Mouse (Mus musculus) limb, embryonic 14.5 days (tissue): Measurements from ENCODE around the gene Gng7. TPM values are rescaled to one million over a fixed set of nuclear protein-coding genes. Genes with fewer than 3 reads are reported as not detected.

Source experiments
- ATAC-seq: fragments of 200-750 bp; cut with Nextera tagmentation; 2 replicates; pipeline ENCODE4 v1.8.0; 2017; ENCODE audit warnings: low read depth, moderate number of reproducible peaks, moderate TSS enrichment; ENCODE audit not compliant: low FRiP score
- DNase-seq: peaks from one replicate; pipeline ENCODE4 v3.0.0-alpha.2; 2015; ENCODE audit warnings: low spot score
- H3K27ac ChIP-seq: fragments of 300-500 bp; sonication (generic); replicated peaks from 2 replicates; pipeline ENCODE4 v1.5.1; 2014; ENCODE audit warnings: low read depth, mild to moderate bottlenecking, low read length, moderate library complexity, mixed read lengths
- H3K27me3 ChIP-seq: fragments of 300-500 bp; sonication (generic); 2 replicates; pipeline ENCODE4 v1.6.1; 2014; ENCODE audit warnings: low read length, mixed read lengths; ENCODE audit not compliant: control insufficient read depth, insufficient read depth
- H3K36me3 ChIP-seq: fragments of 300-500 bp; sonication (generic); 2 replicates; pipeline ENCODE4 v1.6.1; 2014; ENCODE audit warnings: mild to moderate bottlenecking, low read length, moderate library complexity, mixed read lengths; ENCODE audit not compliant: control insufficient read depth, insufficient read depth
- H3K4me1 ChIP-seq: fragments of 300-500 bp; sonication (generic); 2 replicates; pipeline ENCODE4 v1.6.1; 2014; ENCODE audit warnings: antibody characterized with exemption, low read length, mixed read lengths; ENCODE audit not compliant: control insufficient read depth, insufficient read depth
- H3K4me2 ChIP-seq: fragments of 300-500 bp; sonication (generic); replicated peaks from 2 replicates; pipeline ENCODE4 v1.6.1; 2014; ENCODE audit warnings: low read depth, mild to moderate bottlenecking, low read length, moderate library complexity; ENCODE audit not compliant: severe bottlenecking
- H3K4me3 ChIP-seq: fragments of 300-500 bp; sonication (generic); replicated peaks from 2 replicates; pipeline ENCODE4 v1.5.1; 2014; ENCODE audit warnings: low read length
- H3K9ac ChIP-seq: fragments of 300-500 bp; sonication (generic); 2 replicates; pipeline ENCODE4 v1.6.1; 2014; ENCODE audit warnings: mild to moderate bottlenecking, low read depth, low read length, moderate library complexity; ENCODE audit not compliant: severe bottlenecking
- H3K9me3 ChIP-seq: fragments of 300-500 bp; sonication (generic); 2 replicates; pipeline ENCODE4 v1.6.1; 2016; ENCODE audit warnings: low read length; ENCODE audit not compliant: control insufficient read depth
- POLR2A ChIP-seq: fragments of 200-500 bp; IDR thresholded peaks from 2 replicates; pipeline ENCODE4 v1.8.0; 2012; ENCODE audit warnings: inconsistent platforms, mild to moderate bottlenecking, moderate library complexity, borderline replicate concordance; ENCODE audit not compliant: insufficient read depth, insufficient read length; ENCODE audit errors: extremely low read depth
- WGBS: fragments of 180-500 bp; shearing (Covaris S2); extraction: QIAGEN DNeasy Blood & Tissue Kit; methylation state at CpG from one replicate; pipeline ENCODE4 v1.1.7; 2014; 5-methylcytosine and 5-hydroxymethylcytosine counted together
- polyA plus RNA-seq, 2 experiments: library from polyadenylated mRNA; depleted of rRNA in 1 of 2; stranded (reverse) in 1 of 2; unstranded in 1 of 2; fragments of >200 nt; fragmentation: Nextera tagmentation in 1 of 2; extraction: Ambion mirVana in 1 of 2; gene quantifications; 2 replicates each; pipeline versions ENCODE4 v1.2.1 to v1.2.3; 2012 to 2014

The Gng7 gene
- polyA plus RNA-seq, 2 experiments = 6.5 to 7.9 TPM

DNA sequence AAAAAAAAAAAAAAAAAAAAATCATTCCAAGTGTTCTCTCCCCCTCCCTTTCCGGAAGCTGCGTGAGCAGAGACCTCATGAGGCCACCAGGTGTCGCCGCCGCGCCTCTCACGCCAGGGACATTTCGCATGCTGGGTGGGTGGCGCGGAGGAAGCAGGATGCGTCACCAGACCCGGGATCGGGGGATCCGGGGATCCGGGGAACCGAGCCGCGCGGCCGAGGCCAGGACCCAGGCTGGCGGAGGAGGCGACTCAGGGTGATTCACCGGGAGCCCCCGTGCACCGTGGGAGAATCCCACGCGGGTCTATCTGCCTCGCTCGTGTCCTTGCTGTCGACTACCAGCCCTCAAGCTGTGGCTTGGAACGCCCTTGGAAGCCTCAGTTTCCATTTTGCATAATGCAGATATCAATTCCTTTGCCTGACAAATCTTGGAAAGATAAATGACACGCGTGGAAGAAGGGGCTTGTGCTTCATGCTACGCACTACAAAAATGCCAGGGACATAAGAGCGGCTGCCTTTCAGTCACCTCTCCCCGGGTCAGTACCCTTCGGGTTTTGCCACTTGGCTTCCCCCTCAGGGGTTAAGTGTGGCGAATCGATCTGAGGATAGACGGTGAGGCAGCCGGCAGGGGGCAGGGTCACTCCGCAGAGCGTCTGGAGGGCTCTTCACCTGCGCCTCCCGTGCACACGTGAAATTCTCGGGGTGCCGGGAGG lies 86.0 kb downstream of the Gng7 start:
- H3K9me3 ChIP-seq = no peaks in the 10 kb centered on the region
- peak overlapping the region; percentile 95 for H3K4me2 ChIP-seq
- peaks cover 15% of the 10 kb centered on the region; the same call in 1 of the 2 replicates for H3K27me3 ChIP-seq
- TF ChIP-seq POLR2A = 0 out of 2 replicates have a peak, but pooled peaks have one; percentile 32
- H3K4me3 ChIP-seq = peak overlapping the region; percentile 55
- no peaks in the 10 kb centered on the region for H3K36me3 ChIP-seq
- WGBS = under 1% methylated on average over 47 of the region's 48 CpGs
- peak overlapping the region; percentile 85 for H3K27ac ChIP-seq
- H3K9ac ChIP-seq = peak overlapping the region; percentile 50
- peak; percentile 88 for DNase-seq
- peak; percentile 38 for ATAC-seq
- peaks cover 33% of the 10 kb centered on the region for H3K4me1 ChIP-seq

DNA sequence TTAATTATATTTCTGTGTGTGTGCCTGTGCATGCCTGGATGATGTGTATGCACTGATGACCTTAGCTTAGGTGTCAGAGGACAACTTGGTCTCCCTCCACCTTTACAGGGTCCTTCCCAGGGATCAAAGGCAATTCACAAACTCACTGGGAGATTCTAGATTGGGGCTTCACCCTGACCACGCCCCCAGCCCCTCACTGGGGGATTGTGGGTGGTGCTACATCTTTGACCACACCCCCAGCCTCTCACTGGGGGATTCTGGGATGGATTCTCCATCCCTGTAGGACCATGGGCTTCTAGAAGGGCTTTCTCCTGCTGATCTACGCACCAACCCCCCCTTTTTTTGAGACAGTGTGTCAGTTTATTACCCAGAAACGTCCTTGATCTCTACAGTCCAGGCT lies 89.3 kb downstream of the Gng7 start:
- H3K36me3 ChIP-seq = no peaks in the 10 kb centered on the region
- DNase-seq (no peak), ATAC-seq (no peak)
- no peak overlapping the region for H3K4me2 ChIP-seq
- no peak for TF ChIP-seq POLR2A
- no peaks in the 10 kb centered on the region for H3K27me3 ChIP-seq
- H3K4me3 ChIP-seq = no peak overlapping the region
- WGBS = 30% methylated on average over 3 of the region's 3 CpGs
- no peak overlapping the region for H3K27ac ChIP-seq
- H3K9ac ChIP-seq = no peak overlapping the region
- no peaks in the 10 kb centered on the region for H3K9me3 ChIP-seq
- 0 out of 2 replicates have a peak, but pooled peaks cover 8% of the 10 kb centered on the region for H3K4me1 ChIP-seq

DNA sequence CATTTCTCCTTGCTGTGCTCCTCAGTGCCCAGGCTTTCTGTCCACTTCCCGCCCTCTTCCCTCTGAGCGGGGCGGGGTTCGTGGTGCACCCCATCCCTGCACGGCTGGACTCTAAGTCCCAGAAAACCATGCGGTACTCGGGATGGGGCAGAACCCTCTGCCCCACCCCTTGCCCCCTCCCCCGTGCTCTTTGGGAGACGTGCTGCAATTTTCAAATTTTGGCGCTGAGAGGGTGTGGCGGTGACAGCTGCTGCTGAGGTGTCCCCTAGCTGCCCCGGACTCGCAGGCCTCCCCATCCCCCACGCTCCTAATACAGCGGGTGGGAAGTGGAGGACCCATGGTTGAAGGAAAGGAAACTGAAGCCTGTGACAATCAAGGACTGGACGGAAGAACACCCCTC lies 92.8 kb downstream of the Gng7 start:
- DNase-seq (peak; percentile 53), ATAC-seq (peak; percentile 70)
- H3K27ac ChIP-seq = no peak overlapping the region
- H3K9ac ChIP-seq = peak overlapping the region; percentile 34; the same call in 1 of the 2 replicates
- H3K4me1 ChIP-seq = peaks cover 13% of the 10 kb centered on the region; the same call in 1 of the 2 replicates
- no peak for TF ChIP-seq POLR2A
- H3K4me3 ChIP-seq = peak overlapping the region; percentile 25
- peak overlapping the region; percentile 49 for H3K4me2 ChIP-seq
- H3K9me3 ChIP-seq = no peaks in the 10 kb centered on the region
- no peaks in the 10 kb centered on the region for H3K36me3 ChIP-seq
- no peaks in the 10 kb centered on the region for H3K27me3 ChIP-seq
- 5% methylated on average over 16 of the region's 16 CpGs for WGBS

DNA sequence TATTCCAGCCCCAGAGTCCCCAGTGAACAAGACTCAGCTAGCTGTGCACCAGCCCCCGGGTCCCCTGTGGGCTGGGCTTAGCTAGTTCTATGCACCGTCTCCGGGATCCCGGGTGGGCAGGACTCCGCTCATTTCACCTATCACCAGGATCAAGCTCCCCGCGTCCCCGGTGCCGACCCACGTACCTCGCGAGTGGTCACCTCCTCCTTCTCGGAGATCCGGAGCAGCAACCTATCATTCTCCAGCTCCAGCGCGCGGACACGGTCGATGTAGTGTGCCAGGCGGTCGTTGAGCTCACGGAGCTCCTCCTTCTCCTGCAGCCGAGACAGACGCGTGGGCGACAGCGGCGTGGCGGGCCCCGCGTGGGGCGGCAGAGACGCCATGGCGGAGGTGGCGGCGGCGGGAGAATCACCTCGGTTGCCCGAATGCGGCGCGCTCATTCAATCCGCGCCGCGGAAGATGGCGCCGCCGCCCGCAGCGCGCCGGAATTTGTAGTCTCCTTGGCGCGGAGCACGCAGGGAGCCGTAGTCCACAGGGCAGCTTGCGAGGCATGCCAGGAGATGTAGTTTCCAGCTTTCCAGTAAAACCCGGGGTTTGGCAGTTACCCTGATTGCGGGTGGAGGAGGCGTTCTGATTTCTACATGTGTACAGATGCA lies 96.8 kb downstream of the Gng7 start, which contains the start of gene Lmnb2:
Gene Lmnb2, minus strand, starts transcription at position 467 of the 656 bp plus-strand sequence.
- Histone ChIP-seq H3K9ac (peak within 1 kb of the TSS; percentile 80), H3K4me2 (peak within 1 kb of the TSS; percentile 94), H3K27ac (no peak within 1 kb of the TSS), H3K9me3 (no peaks in the 10 kb centered on the region), H3K36me3 (peaks cover 20% of the 10 kb centered on the region; the same call in 1 of the 2 replicates), H3K4me1 (peaks cover 13% of the 10 kb centered on the region; the same call in 1 of the 2 replicates), H3K27me3 (no peaks in the 10 kb centered on the region), H3K4me3 (peak within 1 kb of the TSS; percentile 91)
- DNase-seq (peak; percentile 70), ATAC-seq (peak; percentile 56; the same call in 1 of the 2 replicates)
- TF ChIP-seq POLR2A = 0 out of 2 replicates have a peak, but pooled peaks have one; percentile 62
- under 1% methylated on average over 61 of the region's 61 CpGs for WGBS

DNA sequence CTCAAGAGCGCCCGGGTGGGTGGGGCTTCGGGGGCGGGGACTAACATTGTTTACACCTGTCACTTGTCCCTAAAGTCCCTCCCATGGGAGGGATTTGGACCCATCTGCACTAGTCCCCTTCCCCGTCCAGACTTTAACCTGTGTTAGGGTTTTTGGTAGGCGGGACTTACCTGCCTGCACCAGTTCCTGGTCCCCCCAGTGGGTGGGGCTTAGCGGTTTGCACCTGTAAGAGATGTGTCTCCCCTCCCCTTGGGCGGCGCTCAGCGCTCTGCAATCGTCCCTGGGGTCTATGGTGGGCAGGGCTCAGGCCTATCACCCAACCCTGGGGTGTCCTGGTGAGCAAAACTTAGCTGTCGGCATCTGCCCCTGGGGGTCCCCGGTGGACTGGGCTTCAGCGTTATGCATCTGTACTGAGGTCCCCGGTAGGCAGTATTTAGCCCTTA lies 97.4 kb downstream of the Gng7 start:
- H3K9me3 ChIP-seq = no peaks in the 10 kb centered on the region
- H3K4me1 ChIP-seq = peaks cover 13% of the 10 kb centered on the region; the same call in 1 of the 2 replicates
- peak overlapping the region; percentile 91 for H3K4me3 ChIP-seq
- no peak for TF ChIP-seq POLR2A
- 2% methylated on average over 15 of the region's 15 CpGs for WGBS
- peaks cover 20% of the 10 kb centered on the region; the same call in 1 of the 2 replicates for H3K36me3 ChIP-seq
- ATAC-seq = no peak
- peak; percentile 31 for DNase-seq
- peak overlapping the region; percentile 94 for H3K4me2 ChIP-seq
- H3K27me3 ChIP-seq = no peaks in the 10 kb centered on the region
- H3K27ac ChIP-seq = no peak overlapping the region
- peak overlapping the region; percentile 80 for H3K9ac ChIP-seq
